Mouse (Mus musculus) lung, postnatal 14 days (tissue): ENCODE measurements around the gene Myom3.

Source experiments
- DNase-seq: peaks from one replicate; pipeline ENCODE4 v3.0.0; 2021

The Myom3 gene

GRCm38 (mm10) chr4:135818366-135818765 is 58.9 kb downstream of the Myom3 start:
- no peak for DNase-seq

GRCm38 (mm10) chr4:135819826-135820526 is 60.5 kb downstream of the Myom3 start:
- peak; percentile 40 for DNase-seq

GRCm38 (mm10) chr4:135821772-135822171 is 62.3 kb downstream of the Myom3 start:
- no peak for DNase-seq

- peak; percentile 52 for DNase-seq
Measured at GRCm38 (mm10) chr4:135823298-135823697, 63.8 kb downstream of the Myom3 start.

GRCm38 (mm10) chr4:135824254-135824653 is 64.7 kb downstream of the Myom3 start:
- no peak for DNase-seq

GRCm38 (mm10) chr4:135828491-135828890 is 69.0 kb downstream of the Myom3 start:
- DNase-seq: peak; percentile 79

GRCm38 (mm10) chr4:135832070-135832469 is 72.6 kb downstream of the Myom3 start:
- peak; percentile 59 for DNase-seq

- no peak for DNase-seq
Measured at GRCm38 (mm10) chr4:135833301-135834123, 74.0 kb downstream of the Myom3 start.

GRCm38 (mm10) chr4:135834124-135834717 is 74.7 kb downstream of the Myom3 start:
- no peak for DNase-seq

- DNase-seq: no peak
Measured at GRCm38 (mm10) chr4:135838925-135839292, 79.4 kb downstream of the Myom3 start.

- DNase-seq: no peak
Measured at GRCm38 (mm10) chr4:135839293-135840011, 79.9 kb downstream of the Myom3 start.

- DNase-seq: peak; percentile 40
Measured at GRCm38 (mm10) chr4:135844400-135844799, 84.9 kb downstream of the Myom3 start.

GRCm38 (mm10) chr4:135847581-135847980 is 88.1 kb downstream of the Myom3 start:
- DNase-seq: no peak

- DNase-seq: no peak
Measured at GRCm38 (mm10) chr4:135850411-135851095, 91.0 kb downstream of the Myom3 start.

- no peak for DNase-seq
Measured at GRCm38 (mm10) chr4:135851942-135852341, 92.4 kb downstream of the Myom3 start.

- no peak for DNase-seq
Measured at GRCm38 (mm10) chr4:135853987-135854546, 94.6 kb downstream of the Myom3 start.

- no peak for DNase-seq
Measured at GRCm38 (mm10) chr4:135854630-135855029, 95.1 kb downstream of the Myom3 start.

GRCm38 (mm10) chr4:135855080-135855479 is 95.6 kb downstream of the Myom3 start:
- no peak for DNase-seq

GRCm38 (mm10) chr4:135855536-135856222 is 96.2 kb downstream of the Myom3 start, which contains the start of gene Srsf10:
Gene Srsf10 (plus strand): TSS chr4:135855747.
- DNase-seq: peak; percentile 96

GRCm38 (mm10) chr4:135856223-135857091 is 96.9 kb downstream of the Myom3 start:
- peak; percentile 66 for DNase-seq
